Mouse (Mus musculus): Measurements from ENCODE around the gene Mcee. TPM values are rescaled to one million over a fixed set of nuclear protein-coding genes. Genes with fewer than 3 reads are reported as not detected.

Gene Mcee
- polyA plus RNA-seq, 1 experiment from 2014 or later = 46.7 TPM

DNA sequence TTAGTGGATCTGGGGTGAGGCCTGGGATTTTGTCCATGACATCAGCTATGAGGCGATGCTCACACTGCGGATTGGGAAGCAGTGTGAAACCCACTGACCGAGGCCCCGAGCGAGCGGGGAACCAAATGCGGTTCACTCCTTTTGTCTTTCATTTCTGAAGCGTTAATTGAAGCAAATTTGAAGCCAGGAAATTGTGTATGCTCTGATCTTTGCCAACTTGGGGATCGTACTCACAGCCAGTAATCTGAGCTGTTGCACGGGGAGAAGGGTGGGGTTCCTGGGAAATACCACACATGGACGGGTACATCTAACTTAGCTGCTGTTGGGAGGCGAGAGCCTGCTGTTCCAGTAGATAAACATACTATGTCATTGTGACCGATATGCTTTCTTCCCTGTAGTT is 58.2 kb downstream of the Mcee start:
- H3K36me3 ChIP-seq = no peaks in the 10 kb centered on the region
- H3K9me3 ChIP-seq = no peaks in the 10 kb centered on the region
- no peak overlapping the region for H3K9ac ChIP-seq
- no peaks in the 10 kb centered on the region; the same call in 1 of the 2 replicates for H3K4me1 ChIP-seq (replicated peaks)
- 68% methylated on average over 13 of the region's 13 CpGs for WGBS
- no peak overlapping the region; the same call in 1 of the 2 replicates for H3K27ac ChIP-seq (replicated peaks)
- H3K4me3 ChIP-seq = no peak overlapping the region
- no peaks in the 10 kb centered on the region for H3K27me3 ChIP-seq
- H3K4me2 ChIP-seq = no peak overlapping the region
- ATAC-seq (ENCODE audit: low FRiP score, low read depth) = no peak

DNA sequence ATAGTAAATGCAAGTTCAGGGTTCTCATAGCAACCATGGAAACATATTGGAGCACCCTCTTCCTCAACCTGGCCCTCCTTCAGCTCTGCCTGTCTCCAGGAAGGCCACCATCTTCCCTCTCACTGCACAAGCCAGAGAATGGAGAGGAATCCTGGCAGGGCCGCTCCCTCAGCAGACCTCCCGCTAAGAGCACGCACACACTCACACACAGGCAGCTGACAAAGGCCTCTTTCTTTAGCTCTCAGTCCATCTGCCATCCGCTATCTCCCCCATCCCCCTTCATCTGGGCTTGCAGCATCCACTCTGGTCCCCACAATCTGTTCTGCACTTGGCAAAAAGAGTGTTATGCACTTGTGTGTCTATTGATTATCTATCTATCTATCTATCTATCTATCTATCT is 59.0 kb downstream of the Mcee start:
- Histone ChIP-seq H3K4me3 (no peak overlapping the region), H3K9ac (no peak overlapping the region), H3K36me3 (no peaks in the 10 kb centered on the region), H3K9me3 (no peaks in the 10 kb centered on the region), H3K4me1 (replicated peaks) (no peaks in the 10 kb centered on the region; the same call in 1 of the 2 replicates), H3K27ac (replicated peaks) (no peak overlapping the region; the same call in 1 of the 2 replicates), H3K27me3 (no peaks in the 10 kb centered on the region), H3K4me2 (no peak overlapping the region)
- ATAC-seq (ENCODE audit: low FRiP score, low read depth) = peak; percentile 75; the same call in 1 of the 2 replicates
- 23% methylated on average over 4 of the region's 4 CpGs for WGBS

DNA sequence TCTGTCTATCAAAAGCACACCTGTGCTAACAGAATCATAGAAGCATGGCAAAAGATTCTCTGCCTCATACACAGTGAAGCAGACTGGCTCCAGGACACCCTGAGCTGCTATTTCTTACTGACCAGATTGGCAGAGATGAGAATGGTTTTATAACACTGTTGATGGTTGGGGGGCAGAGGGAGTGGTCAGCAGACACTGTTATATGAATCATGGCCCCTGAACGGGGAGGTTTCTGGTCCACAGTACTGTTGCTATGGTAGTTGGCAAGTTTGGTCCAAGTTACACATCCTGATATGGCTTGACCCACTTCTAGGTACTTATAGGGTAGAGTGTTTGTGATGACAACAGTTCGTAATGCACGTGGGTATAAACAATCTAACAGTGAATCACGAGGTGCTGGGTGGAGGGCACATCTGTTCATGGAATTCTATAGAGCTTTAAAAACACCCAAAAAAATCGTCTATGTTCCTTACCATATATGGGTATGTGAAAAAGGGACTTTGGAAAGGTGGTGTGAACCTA is 59.5 kb downstream of the Mcee start:
- Histone ChIP-seq H3K9ac (no peak overlapping the region), H3K36me3 (no peaks in the 10 kb centered on the region), H3K27ac (replicated peaks) (peak overlapping the region; percentile 40; the same call in 1 of the 2 replicates), H3K27me3 (no peaks in the 10 kb centered on the region), H3K4me1 (replicated peaks) (no peaks in the 10 kb centered on the region; the same call in 1 of the 2 replicates), H3K4me3 (no peak overlapping the region), H3K9me3 (no peaks in the 10 kb centered on the region), H3K4me2 (no peak overlapping the region)
- ATAC-seq (ENCODE audit: low FRiP score, low read depth) = no peak
- 81% methylated on average over 5 of the region's 5 CpGs for WGBS

DNA sequence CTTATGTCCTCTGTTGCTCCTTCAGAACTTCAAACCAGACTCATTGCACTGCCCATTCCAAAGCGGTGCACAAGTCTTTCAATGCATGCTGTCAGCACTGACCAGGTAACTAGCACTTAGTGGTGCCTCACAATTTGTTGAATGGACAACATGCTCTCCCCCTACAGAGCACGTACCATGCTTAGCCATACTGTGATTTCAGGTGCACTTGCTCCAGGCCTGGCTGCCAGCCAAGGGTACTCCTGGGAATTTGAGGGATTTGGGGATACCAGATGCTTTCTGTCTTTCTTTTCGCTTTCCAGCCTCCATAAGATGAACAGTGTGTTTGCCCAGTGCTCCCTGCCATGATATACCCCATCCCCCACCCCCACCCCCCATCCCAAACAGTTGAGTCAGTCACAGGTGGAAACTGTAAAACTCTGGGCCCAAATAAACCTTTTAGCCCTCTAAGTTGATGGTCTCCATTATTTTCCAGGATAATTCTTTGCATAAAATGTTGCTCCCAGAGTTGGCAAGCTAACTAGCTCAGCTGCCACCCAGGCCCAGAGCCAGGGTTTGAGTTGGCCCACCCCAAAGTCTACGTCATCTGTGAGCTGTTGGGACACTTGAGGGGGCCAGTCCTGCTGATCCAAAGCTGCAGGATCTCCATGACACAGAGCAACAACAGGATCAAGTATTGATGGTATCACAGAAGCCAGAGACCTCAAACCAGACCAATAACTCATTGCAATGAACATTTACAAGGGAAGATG is 60.2 kb downstream of the Mcee start:
- H3K27ac ChIP-seq (replicated peaks) = peak overlapping the region; percentile 40; the same call in 1 of the 2 replicates
- no peak for ATAC-seq (ENCODE audit: low FRiP score, low read depth)
- no peaks in the 10 kb centered on the region for H3K9me3 ChIP-seq
- no peaks in the 10 kb centered on the region for H3K36me3 ChIP-seq
- no peak overlapping the region for H3K4me3 ChIP-seq
- no peak overlapping the region for H3K9ac ChIP-seq
- no peak overlapping the region for H3K4me2 ChIP-seq
- H3K4me1 ChIP-seq (replicated peaks) = no peaks in the 10 kb centered on the region; the same call in 1 of the 2 replicates
- H3K27me3 ChIP-seq = no peaks in the 10 kb centered on the region
- WGBS = 66% methylated on average over 4 of the region's 4 CpGs

DNA sequence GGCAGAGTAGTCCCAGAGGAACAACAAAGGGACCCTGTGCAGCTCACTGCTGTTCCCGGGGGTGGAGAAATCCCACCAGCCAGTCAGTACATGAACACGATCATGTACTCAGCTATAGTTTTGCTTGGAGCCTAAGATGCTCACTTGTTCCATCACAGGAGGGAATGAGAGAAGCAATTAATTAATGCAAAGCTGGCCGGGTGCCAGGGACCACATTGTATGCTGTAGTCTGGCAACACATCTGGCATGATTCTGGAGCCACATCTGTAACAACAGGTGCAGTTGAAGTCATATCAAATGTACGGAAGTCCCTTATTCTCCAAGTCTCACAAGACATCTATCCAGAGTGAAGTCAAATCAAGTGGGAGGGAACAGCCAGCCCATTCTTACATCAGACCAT is 63.8 kb downstream of the Mcee start:
- H3K36me3 ChIP-seq = no peaks in the 10 kb centered on the region
- H3K27ac ChIP-seq (replicated peaks) = no peak overlapping the region
- no peak overlapping the region for H3K4me2 ChIP-seq
- no peak for ATAC-seq (ENCODE audit: low FRiP score, low read depth)
- no peaks in the 10 kb centered on the region; the same call in 1 of the 2 replicates for H3K4me1 ChIP-seq (replicated peaks)
- no peaks in the 10 kb centered on the region for H3K27me3 ChIP-seq
- H3K4me3 ChIP-seq = no peak overlapping the region
- H3K9ac ChIP-seq = no peak overlapping the region
- WGBS = 63% methylated on average over 4 of the region's 4 CpGs
- no peaks in the 10 kb centered on the region for H3K9me3 ChIP-seq

DNA sequence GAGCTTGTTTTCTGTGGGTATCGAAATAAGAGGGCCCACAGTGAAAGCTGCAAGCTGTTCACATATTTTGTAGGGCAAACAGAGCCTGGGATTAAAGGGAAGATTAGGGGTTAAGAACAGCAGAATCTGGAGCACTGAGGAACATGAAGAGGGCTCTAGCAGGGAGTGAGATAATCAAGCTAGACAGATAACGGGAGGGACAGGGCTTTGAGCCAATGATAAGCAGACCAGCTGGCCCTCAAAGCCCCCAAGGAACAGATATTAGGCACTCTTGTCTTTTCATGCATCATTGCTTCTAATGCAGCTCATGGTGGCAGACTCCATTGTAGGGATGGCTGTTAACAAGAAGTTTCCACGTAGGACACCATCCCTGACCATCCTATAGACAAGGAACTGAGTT is 64.3 kb downstream of the Mcee start:
- H3K4me2 ChIP-seq = no peak overlapping the region
- H3K4me3 ChIP-seq = no peak overlapping the region
- H3K9me3 ChIP-seq = no peaks in the 10 kb centered on the region
- ATAC-seq (ENCODE audit: low FRiP score, low read depth) = no peak
- no peaks in the 10 kb centered on the region; the same call in 1 of the 2 replicates for H3K4me1 ChIP-seq (replicated peaks)
- WGBS = 58% methylated on average over 3 of the region's 3 CpGs
- no peak overlapping the region for H3K27ac ChIP-seq (replicated peaks)
- H3K27me3 ChIP-seq = no peaks in the 10 kb centered on the region
- no peak overlapping the region for H3K9ac ChIP-seq
- no peaks in the 10 kb centered on the region for H3K36me3 ChIP-seq

DNA sequence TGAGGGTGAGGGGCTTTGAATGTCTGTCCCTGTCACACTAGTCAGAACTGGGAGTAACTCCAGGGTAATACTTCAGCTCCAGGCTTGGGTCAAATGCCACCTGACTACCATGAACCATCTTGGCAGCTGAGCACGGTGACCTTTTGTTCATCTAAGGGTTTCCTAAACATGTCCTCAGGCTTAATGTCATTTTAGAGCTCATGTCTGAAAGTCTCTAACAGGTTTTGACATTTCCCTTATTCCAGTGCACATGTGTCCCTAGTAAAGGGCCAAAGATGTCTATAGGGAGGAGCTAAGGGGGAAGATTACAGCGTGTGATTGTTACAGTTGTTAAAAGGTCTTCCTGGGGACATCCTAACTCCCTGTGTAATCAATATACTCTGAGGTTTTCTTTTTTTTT is 65.4 kb downstream of the Mcee start:
- Histone ChIP-seq H3K4me1 (replicated peaks) (no peaks in the 10 kb centered on the region), H3K4me3 (no peak overlapping the region), H3K36me3 (no peaks in the 10 kb centered on the region), H3K27ac (replicated peaks) (no peak overlapping the region), H3K9ac (no peak overlapping the region), H3K4me2 (no peak overlapping the region), H3K9me3 (no peaks in the 10 kb centered on the region), H3K27me3 (no peaks in the 10 kb centered on the region)
- no peak for ATAC-seq (ENCODE audit: low FRiP score, low read depth)
- 90% methylated on average over 2 of the region's 2 CpGs for WGBS

Other genes with a start within 250 kb of the Mcee start
- 0.14 and 0.17 TPM in 2 replicates for gene Trpm1, start 238.8 kb upstream of the Mcee start, polyA plus RNA-seq (2015; fragmentation: Nextera tagmentation; extraction: Ambion mirVana)
- 10.9 and 11.0 TPM in 2 replicates for gene Mtmr10, start 105.0 kb upstream of the Mcee start, polyA plus RNA-seq (2015; fragmentation: Nextera tagmentation; extraction: Ambion mirVana)
- 5.4 and 7.1 TPM in 2 replicates for gene Fan1, start 18.5 kb upstream of the Mcee start, polyA plus RNA-seq (2015; fragmentation: Nextera tagmentation; extraction: Ambion mirVana)
- gene Mphosph10, start 339 bp upstream of the Mcee start, polyA plus RNA-seq (2015; fragmentation: Nextera tagmentation; extraction: Ambion mirVana) = 22.7 and 25.0 TPM in 2 replicates
- 158 and 175 TPM in 2 replicates for gene Apba2, start 109.1 kb downstream of the Mcee start, polyA plus RNA-seq (2015; fragmentation: Nextera tagmentation; extraction: Ambion mirVana)

Data from hindbrain, embryonic 15.5 days (tissue).